Mouse (Mus musculus): ENCODE measurements at regions not wholly inside any gene's neighbourhood (a gene's known extent, or its start where the extent isn't known, plus 50 kb on each side); places are given as distances from the start of the nearest gene placed in this dataset.
"Not testable (repeated sequence)": the region's sequence is repeated elsewhere in the genome, so short reads cannot be mapped to it uniquely, and the experiment has no call there.

DNA sequence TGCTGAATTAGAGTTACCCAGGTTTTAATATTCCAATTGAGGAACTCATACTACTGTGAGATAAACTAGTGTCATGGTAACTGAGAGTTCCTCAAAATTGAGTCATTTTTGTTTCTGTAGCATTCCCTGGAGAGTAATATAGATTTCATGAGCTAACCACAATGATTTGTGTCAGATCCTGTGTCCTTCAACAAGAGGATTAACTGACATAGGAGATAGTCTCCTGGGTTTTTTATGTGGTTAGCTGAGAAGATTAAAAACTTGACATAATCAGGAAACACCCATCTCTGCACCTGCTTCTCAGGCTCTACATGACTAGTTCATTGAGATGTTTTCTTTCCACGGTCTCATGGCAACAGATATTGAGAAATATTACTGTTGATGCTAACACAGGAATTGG lies 1001.2 kb downstream of the Adam6a start:
- H3K27me3 ChIP-seq (ENCODE audit: control insufficient read depth in 1 of 2, insufficient read depth in 2 of 2, low read length in 2 of 2); H3K27ac ChIP-seq (ENCODE audit: control insufficient read depth, low read depth, low read length); H3K79me2 ChIP-seq (ENCODE audit: control insufficient read depth, insufficient read depth, low read length, poor library complexity); H3K36me3 ChIP-seq (ENCODE audit: control insufficient read depth in 1 of 2, insufficient read depth in 2 of 2, low read length in 2 of 2); H3K4me1 ChIP-seq (ENCODE audit: control insufficient read depth in 1 of 2, insufficient read depth in 2 of 2, low read length in 2 of 2); DNase-seq (ENCODE audit: low read depth, low spot score); H3K4me3 ChIP-seq (ENCODE audit: control insufficient read depth in 1 of 2, insufficient read depth in 1 of 2, low read depth in 2 of 2, low read length in 2 of 2); H3K9me3 ChIP-seq (replicated peaks; ENCODE audit: insufficient read depth, low read length); H3K9ac ChIP-seq (ENCODE audit: control insufficient read depth, low read depth, low read length, poor library complexity, severe bottlenecking): not testable (repeated sequence)

DNA sequence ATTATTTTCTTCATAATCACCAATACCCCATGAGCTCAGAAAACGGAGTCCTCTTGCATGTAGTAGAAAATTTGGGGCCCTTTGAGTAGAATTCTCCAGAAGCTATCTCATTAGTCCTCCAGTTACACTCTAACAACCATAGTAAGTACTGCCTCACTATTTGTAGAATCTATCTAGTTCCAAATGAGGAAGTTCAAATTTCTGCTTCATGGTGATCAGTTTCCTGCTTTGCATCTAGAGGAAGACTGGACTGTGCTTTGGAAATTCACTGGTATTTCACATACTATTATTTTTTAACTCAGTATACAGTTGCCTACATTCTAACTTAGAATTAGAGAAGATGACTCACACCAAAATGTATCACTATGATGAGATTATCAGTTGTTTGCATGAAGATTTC lies 1018.7 kb downstream of the Adam6a start:
- no peak for DNase-seq (ENCODE audit: low read depth, low spot score)
- no peak for TF ChIP-seq GABPA (IDR thresholded peaks at IDR 0.05; ENCODE audit: low read depth, low read length)
- no peak for TF ChIP-seq MEF2A (IDR thresholded peaks at IDR 0.05; ENCODE audit: extremely low read depth, insufficient replicate concordance, low read depth, low read length, poor library complexity, severe bottlenecking)
- no peak for TF ChIP-seq RCOR1 (IDR thresholded peaks at IDR 0.05; ENCODE audit: low read depth, low read length)
- TF ChIP-seq CHD1 (IDR thresholded peaks at IDR 0.05; ENCODE audit: low read depth, low read length), result no peak
- TF ChIP-seq ELF1 (IDR thresholded peaks at IDR 0.05; ENCODE audit: low read depth, low read length), result no peak
- no peak for TF ChIP-seq TBP (IDR thresholded peaks at IDR 0.05; ENCODE audit: low read depth, low read length)
- no peak for TF ChIP-seq KAT2A (conservative IDR thresholded peaks at IDR 0.05; ENCODE audit: low read depth, low read length)
- no peaks in the 10 kb centered on the region for H3K4me1 ChIP-seq (ENCODE audit: control insufficient read depth in 1 of 2, insufficient read depth in 2 of 2, low read length in 2 of 2)
- no peaks in the 10 kb centered on the region for H3K36me3 ChIP-seq (ENCODE audit: control insufficient read depth in 1 of 2, insufficient read depth in 2 of 2, low read length in 2 of 2)
- no peak overlapping the region for H3K4me3 ChIP-seq (ENCODE audit: control insufficient read depth in 1 of 2, insufficient read depth in 1 of 2, low read depth in 2 of 2, low read length in 2 of 2)
- H3K79me2 ChIP-seq (ENCODE audit: control insufficient read depth, insufficient read depth, low read length, poor library complexity), result no peaks in the 10 kb centered on the region
- H3K9me3 ChIP-seq (replicated peaks; ENCODE audit: insufficient read depth, low read length), result no peaks in the 10 kb centered on the region
- H3K27ac ChIP-seq (ENCODE audit: control insufficient read depth, low read depth, low read length), result no peak overlapping the region
- H3K27me3 ChIP-seq (ENCODE audit: control insufficient read depth in 1 of 2, insufficient read depth in 2 of 2, low read length in 2 of 2), result no peaks in the 10 kb centered on the region
- no peak overlapping the region for H3K9ac ChIP-seq (ENCODE audit: control insufficient read depth, low read depth, low read length, poor library complexity, severe bottlenecking)

DNA sequence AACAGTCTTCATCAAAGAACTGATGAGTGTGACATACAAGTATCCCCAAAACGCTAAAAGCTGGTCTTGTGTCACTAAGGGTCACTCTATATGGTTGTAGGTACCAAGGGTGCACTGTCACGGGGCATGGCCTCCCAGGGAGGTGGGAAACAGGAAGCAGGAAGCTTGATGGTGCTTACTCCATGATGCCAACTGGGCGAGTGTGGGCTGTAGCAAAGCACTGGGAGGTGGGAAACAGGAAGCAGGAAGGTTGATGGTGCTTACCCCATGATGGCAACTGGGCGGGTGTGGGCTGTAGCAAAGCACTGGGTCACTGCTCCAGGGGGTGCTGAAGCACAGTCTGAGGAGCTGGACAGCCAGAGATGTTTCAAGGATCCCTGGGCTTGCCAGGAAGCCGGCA lies 1019.3 kb downstream of the Adam6a start:
- H3K79me2 ChIP-seq (ENCODE audit: control insufficient read depth, insufficient read depth, low read length, poor library complexity), result no peaks in the 10 kb centered on the region
- no peak overlapping the region for H3K27ac ChIP-seq (ENCODE audit: control insufficient read depth, low read depth, low read length)
- TF ChIP-seq TBP (IDR thresholded peaks at IDR 0.05; ENCODE audit: low read depth, low read length) (no peak), EP300 (IDR thresholded peaks at IDR 0.05; ENCODE audit: low read depth in 1 of 2, low read length in 2 of 2) (no peak), TAL1 (IDR thresholded peaks at IDR 0.05; ENCODE audit: low read length) (no peak), KAT2A (conservative IDR thresholded peaks at IDR 0.05; ENCODE audit: low read depth, low read length) (no peak), RAD21 (IDR thresholded peaks at IDR 0.05; ENCODE audit: low read depth, low read length) (no peak), POLR2A (IDR thresholded peaks at IDR 0.05; ENCODE audit: control insufficient read depth in 1 of 2, insufficient read depth in 1 of 2, low read depth in 1 of 2, low read length in 2 of 2, poor library complexity in 1 of 2) (no peak), SIN3A (IDR thresholded peaks at IDR 0.05; ENCODE audit: low read length) (no peak), ZC3H11A (IDR thresholded peaks at IDR 0.05; ENCODE audit: low read depth, low read length) (no peak), POLR2AphosphoS2 (IDR thresholded peaks at IDR 0.05; ENCODE audit: low read length) (no peak), USF2 (IDR thresholded peaks at IDR 0.05; ENCODE audit: borderline replicate concordance in 1 of 2, insufficient read depth in 1 of 2, low read depth in 1 of 2, low read length in 2 of 2) (no peak), JUND (IDR thresholded peaks at IDR 0.05; ENCODE audit: low read depth, low read length) (no peak), MAFK (IDR thresholded peaks at IDR 0.05; ENCODE audit: borderline replicate concordance, low read depth, low read length) (no peak)
- H3K27me3 ChIP-seq (ENCODE audit: control insufficient read depth in 1 of 2, insufficient read depth in 2 of 2, low read length in 2 of 2), result no peaks in the 10 kb centered on the region
- no peaks in the 10 kb centered on the region for H3K36me3 ChIP-seq (ENCODE audit: control insufficient read depth in 1 of 2, insufficient read depth in 2 of 2, low read length in 2 of 2)
- H3K4me3 ChIP-seq (ENCODE audit: control insufficient read depth in 1 of 2, insufficient read depth in 1 of 2, low read depth in 2 of 2, low read length in 2 of 2), result no peak overlapping the region
- H3K9ac ChIP-seq (ENCODE audit: control insufficient read depth, low read depth, low read length, poor library complexity, severe bottlenecking), result no peak overlapping the region
- no peaks in the 10 kb centered on the region for H3K9me3 ChIP-seq (replicated peaks; ENCODE audit: insufficient read depth, low read length)
- no peak for DNase-seq (ENCODE audit: low read depth, low spot score)
- no peaks in the 10 kb centered on the region for H3K4me1 ChIP-seq (ENCODE audit: control insufficient read depth in 1 of 2, insufficient read depth in 2 of 2, low read length in 2 of 2)
